Mouse (Mus musculus) embryonic facial prominence, embryonic 15.5 days (tissue): ENCODE measurements around the gene Gm20388. TPM values are rescaled to one million over a fixed set of nuclear protein-coding genes. Genes with fewer than 3 reads are reported as not detected.

Experiments
- ATAC-seq: fragments of 200-750 bp; cut with Nextera tagmentation; 2 replicates; pipeline ENCODE4 v1.8.0; 2017; ENCODE audit warnings: low read depth, moderate TSS enrichment; ENCODE audit not compliant: insufficient number of reproducible peaks, low FRiP score, low TSS enrichment
- H3K27ac ChIP-seq: fragments of 300-500 bp; sonication (generic); replicated peaks from 2 replicates; pipeline ENCODE4 v1.5.1; 2015; ENCODE audit warnings: mild to moderate bottlenecking, inconsistent platforms
- H3K27me3 ChIP-seq: fragments of 300-500 bp; sonication (generic); 2 replicates; pipeline ENCODE4 v1.6.1; 2015; ENCODE audit warnings: inconsistent platforms
- H3K36me3 ChIP-seq: fragments of 300-500 bp; sonication (generic); 2 replicates; pipeline ENCODE4 v1.6.1; 2015; ENCODE audit warnings: mild to moderate bottlenecking, inconsistent platforms
- H3K4me1 ChIP-seq: fragments of 300-500 bp; sonication (generic); 2 replicates; pipeline ENCODE4 v1.6.1; 2015; ENCODE audit warnings: inconsistent platforms
- H3K4me2 ChIP-seq: fragments of 300-500 bp; sonication (generic); replicated peaks from 2 replicates; pipeline ENCODE4 v1.6.1; 2015; ENCODE audit warnings: mild to moderate bottlenecking, inconsistent platforms
- H3K4me3 ChIP-seq: fragments of 300-500 bp; sonication (generic); replicated peaks from 2 replicates; pipeline ENCODE4 v1.5.1; 2015; ENCODE audit warnings: mild to moderate bottlenecking, inconsistent platforms
- H3K9ac ChIP-seq: fragments of 300-500 bp; sonication (generic); 2 replicates; pipeline ENCODE4 v1.6.1; 2015; ENCODE audit warnings: inconsistent platforms
- H3K9me3 ChIP-seq: fragments of 300-500 bp; sonication (generic); replicated peaks from 2 replicates; pipeline ENCODE4 v1.6.1; 2016; ENCODE audit warnings: inconsistent platforms
- WGBS: fragments of 180-500 bp; shearing (Covaris S2); methylation state at CpG from one replicate; pipeline ENCODE4 v1.1.7; 2015; 5-methylcytosine and 5-hydroxymethylcytosine counted together
- polyA plus RNA-seq: library from polyadenylated mRNA; unstranded; fragments of >200 nt; fragmentation: Nextera tagmentation; extraction: Ambion mirVana; gene quantifications from 2 replicates; pipeline ENCODE4 v1.2.1, GENCODE M21; 2015

Gm20388 gene
- polyA plus RNA-seq, 1 experiment from 2014 or later = 8.0 TPM

DNA sequence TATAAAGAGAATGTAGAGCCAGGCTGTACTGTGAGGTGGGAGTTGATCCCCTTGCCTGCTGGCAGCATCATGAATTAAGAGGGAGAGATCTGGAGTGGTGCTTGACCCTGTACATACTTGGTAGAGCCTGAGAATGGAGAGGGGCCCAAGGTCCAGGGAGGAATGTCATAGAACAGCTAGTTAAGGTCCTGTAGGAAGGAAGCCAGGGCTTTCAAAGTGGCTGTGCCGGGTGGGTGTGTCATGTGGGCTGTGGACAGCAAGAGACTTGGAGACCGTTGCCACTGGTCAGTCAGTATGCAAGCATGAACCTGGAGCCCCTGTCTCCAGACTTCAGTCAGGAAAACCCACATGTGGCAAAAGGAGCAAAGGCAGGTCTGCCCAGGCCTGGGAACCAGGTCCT is 2414.6 kb downstream of the Gm20388 start:
- Histone ChIP-seq H3K27ac (no peak overlapping the region), H3K36me3 (no peaks in the 10 kb centered on the region), H3K27me3 (no peaks in the 10 kb centered on the region), H3K9me3 (no peaks in the 10 kb centered on the region), H3K9ac (no peak overlapping the region), H3K4me3 (no peak overlapping the region), H3K4me1 (peaks cover 30% of the 10 kb centered on the region), H3K4me2 (no peak overlapping the region)
- no peak for ATAC-seq
- WGBS = 82% methylated on average over 2 of the region's 2 CpGs

- Histone ChIP-seq H3K4me3 (no peak overlapping the region), H3K4me2 (no peak overlapping the region), H3K36me3 (no peaks in the 10 kb centered on the region), H3K9me3 (no peaks in the 10 kb centered on the region), H3K9ac (no peak overlapping the region), H3K4me1 (peaks cover 29% of the 10 kb centered on the region), H3K27ac (no peak overlapping the region), H3K27me3 (no peaks in the 10 kb centered on the region)
- 42% methylated on average over 14 of the region's 14 CpGs for WGBS
- ATAC-seq = no peak
Observed at GRCm38 (mm10) chr8:122326114-122326542, 2415.5 kb downstream of the Gm20388 start.

DNA sequence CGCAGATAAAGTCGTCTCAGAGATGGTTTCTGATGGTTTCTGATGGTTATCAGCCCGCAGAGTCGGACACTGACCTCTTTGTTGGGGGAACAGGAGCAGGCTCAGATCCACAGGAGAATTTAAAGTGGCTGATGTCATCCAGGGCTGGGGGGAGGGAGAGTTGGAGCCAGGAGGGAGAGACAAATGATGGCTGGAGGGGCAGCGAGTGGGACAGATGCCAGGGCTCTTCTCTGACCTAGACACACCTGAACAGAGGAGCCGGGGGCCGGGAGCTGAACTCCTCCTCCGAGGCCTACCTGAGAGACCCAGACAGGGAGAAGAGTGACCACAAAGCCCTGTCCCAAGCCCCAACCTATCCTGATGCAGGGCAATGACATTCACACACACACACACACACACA is 2418.4 kb downstream of the Gm20388 start:
- 47% methylated on average over 6 of the region's 8 CpGs for WGBS
- Histone ChIP-seq H3K4me3 (no peak overlapping the region), H3K9me3 (no peaks in the 10 kb centered on the region), H3K4me2 (no peak overlapping the region), H3K9ac (no peak overlapping the region), H3K36me3 (peaks cover 1% of the 10 kb centered on the region; the same call in 1 of the 2 replicates), H3K27me3 (peaks cover 2% of the 10 kb centered on the region; the same call in 1 of the 2 replicates), H3K27ac (no peak overlapping the region), H3K4me1 (peaks cover 29% of the 10 kb centered on the region)
- ATAC-seq = no peak

- peaks cover 23% of the 10 kb centered on the region for H3K4me1 ChIP-seq
- no peaks in the 10 kb centered on the region for H3K9me3 ChIP-seq
- H3K27ac ChIP-seq = no peak overlapping the region
- no peak overlapping the region for H3K9ac ChIP-seq
- H3K4me3 ChIP-seq = no peak overlapping the region
- H3K36me3 ChIP-seq = peaks cover 8% of the 10 kb centered on the region; the same call in 1 of the 2 replicates
- ATAC-seq = no peak
- no peak overlapping the region for H3K4me2 ChIP-seq
- 76% methylated on average over 22 of the region's 22 CpGs for WGBS
- peaks cover 8% of the 10 kb centered on the region for H3K27me3 ChIP-seq
Observed at GRCm38 (mm10) chr8:122329553-122330239, 2419.1 kb downstream of the Gm20388 start.

DNA sequence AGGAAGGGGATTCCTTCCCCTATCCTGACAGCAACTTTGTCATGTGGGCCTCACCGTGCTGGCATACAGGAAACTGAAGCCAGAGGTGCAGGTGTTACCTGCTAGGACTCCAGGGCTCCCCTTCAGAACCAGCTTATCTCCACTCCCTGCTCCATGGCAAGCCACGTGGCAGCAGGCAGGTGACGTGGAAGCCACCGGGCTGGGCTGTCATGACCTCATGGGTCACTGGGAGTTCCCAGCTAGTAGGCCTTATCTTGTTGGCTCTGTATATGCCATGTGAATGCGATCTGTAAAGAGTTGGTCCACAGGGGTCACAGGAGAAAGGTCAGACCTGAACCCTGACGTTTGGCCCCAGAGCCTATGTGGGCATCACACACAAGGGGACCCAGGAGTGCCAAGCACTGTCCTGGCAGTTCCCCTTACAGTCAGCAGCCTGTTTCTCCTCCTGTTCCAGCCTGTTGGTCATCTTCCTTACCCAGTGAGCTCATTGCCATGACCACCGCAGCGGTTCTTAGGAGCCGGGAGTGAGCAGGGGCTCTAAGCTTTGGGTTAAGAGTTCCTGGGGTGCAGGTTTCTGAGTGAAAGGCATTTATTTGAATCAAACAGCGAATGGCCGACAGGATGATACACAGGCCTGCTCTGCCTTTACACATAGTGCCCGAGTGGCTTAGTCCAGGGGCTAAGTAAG is 2419.9 kb downstream of the Gm20388 start:
- H3K27ac ChIP-seq = peak overlapping the region; percentile 55
- no peaks in the 10 kb centered on the region for H3K9me3 ChIP-seq
- no peak overlapping the region for H3K9ac ChIP-seq
- peaks cover 17% of the 10 kb centered on the region for H3K27me3 ChIP-seq
- peaks cover 10% of the 10 kb centered on the region; the same call in 1 of the 2 replicates for H3K36me3 ChIP-seq
- H3K4me2 ChIP-seq = no peak overlapping the region
- peaks cover 25% of the 10 kb centered on the region for H3K4me1 ChIP-seq
- ATAC-seq = no peak
- 81% methylated on average over 12 of the region's 12 CpGs for WGBS
- no peak overlapping the region for H3K4me3 ChIP-seq

- ATAC-seq = no peak
- Histone ChIP-seq H3K27ac (peak overlapping the region; percentile 55), H3K36me3 (peaks cover 10% of the 10 kb centered on the region; the same call in 1 of the 2 replicates), H3K27me3 (peaks cover 23% of the 10 kb centered on the region), H3K9ac (no peak overlapping the region), H3K9me3 (no peaks in the 10 kb centered on the region), H3K4me2 (no peak overlapping the region), H3K4me1 (peaks cover 25% of the 10 kb centered on the region), H3K4me3 (no peak overlapping the region)
- 60% methylated on average over 3 of the region's 3 CpGs for WGBS
Observed at GRCm38 (mm10) chr8:122331134-122331523, 2420.5 kb downstream of the Gm20388 start.

DNA sequence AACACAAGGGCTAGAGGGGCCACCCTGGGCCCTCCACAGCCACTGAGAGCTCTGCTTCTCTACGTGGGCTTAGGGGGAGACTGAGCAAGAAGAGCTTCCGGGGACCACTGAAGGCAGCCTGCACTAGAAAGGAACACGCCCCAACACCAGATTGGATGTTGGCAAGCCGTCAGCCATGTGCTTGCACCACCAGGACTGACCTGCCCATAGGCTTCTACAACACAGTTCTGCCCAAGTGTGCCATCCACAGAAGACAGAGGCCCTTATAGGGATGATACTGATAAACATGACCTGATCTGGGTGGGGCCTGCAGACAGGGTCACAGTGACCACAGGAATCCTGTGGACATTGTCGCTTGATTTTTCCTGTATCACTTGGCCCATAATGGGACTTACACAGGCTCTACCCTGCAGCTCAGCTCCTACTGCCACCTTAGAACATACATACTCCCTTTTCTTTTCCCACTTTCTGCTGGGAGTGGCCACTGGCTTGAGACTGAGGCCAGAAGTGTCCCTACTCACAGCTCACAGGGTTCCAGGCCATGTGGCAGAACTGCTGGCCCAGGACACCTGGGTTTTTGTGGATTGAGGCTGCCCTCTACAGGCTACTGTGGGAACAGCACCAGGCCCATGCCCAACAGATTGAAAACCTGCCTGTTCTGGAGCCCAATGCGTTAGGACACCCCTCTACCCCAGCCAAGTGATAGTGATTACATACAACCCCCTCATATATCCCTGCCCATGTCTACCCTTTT is 2422.3 kb downstream of the Gm20388 start:
- peaks cover 40% of the 10 kb centered on the region for H3K27me3 ChIP-seq
- H3K4me3 ChIP-seq = no peak overlapping the region
- H3K4me1 ChIP-seq = peaks cover 31% of the 10 kb centered on the region
- no peak overlapping the region for H3K9ac ChIP-seq
- H3K27ac ChIP-seq = no peak overlapping the region
- H3K9me3 ChIP-seq = no peaks in the 10 kb centered on the region
- peaks cover 10% of the 10 kb centered on the region; the same call in 1 of the 2 replicates for H3K36me3 ChIP-seq
- ATAC-seq = no peak
- WGBS = 74% methylated on average over 6 of the region's 6 CpGs
- H3K4me2 ChIP-seq = no peak overlapping the region

DNA sequence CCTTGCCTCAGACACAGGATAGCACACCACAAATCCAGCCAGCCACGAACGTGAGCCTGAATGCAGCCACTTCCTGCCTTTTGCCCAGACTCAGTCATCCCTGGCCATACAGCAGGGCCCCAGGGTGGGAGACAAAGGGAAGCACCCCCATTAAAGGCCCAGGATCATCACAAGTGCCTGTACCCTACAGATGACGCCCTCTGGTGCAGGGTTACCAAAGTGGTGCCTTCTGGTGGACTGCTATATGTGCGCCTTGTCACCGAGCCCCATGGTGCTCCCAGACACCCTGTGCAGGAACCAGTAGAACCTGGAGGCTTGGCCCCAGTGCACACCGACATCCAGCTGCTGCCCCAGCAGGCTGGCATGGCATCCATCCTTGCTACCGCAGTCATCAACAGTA is 2422.9 kb downstream of the Gm20388 start:
- Histone ChIP-seq H3K27me3 (peaks cover 46% of the 10 kb centered on the region), H3K27ac (no peak overlapping the region), H3K9ac (no peak overlapping the region), H3K36me3 (peaks cover 10% of the 10 kb centered on the region; the same call in 1 of the 2 replicates), H3K4me3 (no peak overlapping the region), H3K4me1 (peaks cover 31% of the 10 kb centered on the region), H3K9me3 (no peaks in the 10 kb centered on the region), H3K4me2 (no peak overlapping the region)
- ATAC-seq = no peak
- WGBS = 79% methylated on average over 7 of the region's 7 CpGs

DNA sequence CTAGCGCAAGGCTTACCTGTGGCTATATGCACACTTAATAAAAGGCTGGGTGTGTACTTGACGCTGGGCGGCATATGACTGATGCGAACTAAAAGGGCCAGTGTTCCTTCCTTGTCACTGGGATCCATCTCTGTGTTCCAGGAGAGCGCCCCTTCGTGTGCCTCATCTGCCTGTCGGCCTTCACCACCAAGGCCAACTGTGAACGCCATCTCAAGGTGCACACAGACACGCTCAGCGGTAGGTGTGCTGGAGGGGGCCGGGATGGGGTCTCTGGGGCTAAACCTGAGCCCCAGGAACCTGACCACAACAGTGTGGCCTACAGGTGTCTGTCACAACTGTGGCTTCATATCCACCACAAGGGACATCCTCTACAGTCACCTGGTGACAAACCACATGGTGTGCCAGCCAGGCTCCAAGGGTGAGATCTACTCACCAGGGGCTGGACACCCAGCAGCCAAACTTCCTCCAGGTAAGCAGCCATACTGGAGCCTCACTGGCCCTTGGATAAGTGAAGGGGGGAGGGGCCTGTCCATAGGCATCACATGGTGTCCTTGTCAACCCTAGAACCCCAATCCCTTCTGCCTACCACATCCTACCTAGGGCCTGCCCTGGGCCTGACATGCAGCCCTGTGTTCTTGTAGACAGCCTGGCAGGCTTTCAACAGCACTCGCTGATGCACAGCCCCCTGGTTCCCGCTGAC is 2424.3 kb downstream of the Gm20388 start:
- H3K4me3 ChIP-seq = 0 out of 2 replicates have a peak overlapping the region, but pooled peaks have one; percentile 52
- no peaks in the 10 kb centered on the region for H3K9me3 ChIP-seq
- WGBS = 86% methylated on average over 13 of the region's 13 CpGs
- no peak overlapping the region for H3K9ac ChIP-seq
- H3K27me3 ChIP-seq = peaks cover 52% of the 10 kb centered on the region
- H3K36me3 ChIP-seq = peaks cover 10% of the 10 kb centered on the region; the same call in 1 of the 2 replicates
- no peak overlapping the region; the same call in 1 of the 2 replicates for H3K4me2 ChIP-seq
- H3K27ac ChIP-seq = no peak overlapping the region
- peaks cover 29% of the 10 kb centered on the region for H3K4me1 ChIP-seq
- ATAC-seq = no peak

DNA sequence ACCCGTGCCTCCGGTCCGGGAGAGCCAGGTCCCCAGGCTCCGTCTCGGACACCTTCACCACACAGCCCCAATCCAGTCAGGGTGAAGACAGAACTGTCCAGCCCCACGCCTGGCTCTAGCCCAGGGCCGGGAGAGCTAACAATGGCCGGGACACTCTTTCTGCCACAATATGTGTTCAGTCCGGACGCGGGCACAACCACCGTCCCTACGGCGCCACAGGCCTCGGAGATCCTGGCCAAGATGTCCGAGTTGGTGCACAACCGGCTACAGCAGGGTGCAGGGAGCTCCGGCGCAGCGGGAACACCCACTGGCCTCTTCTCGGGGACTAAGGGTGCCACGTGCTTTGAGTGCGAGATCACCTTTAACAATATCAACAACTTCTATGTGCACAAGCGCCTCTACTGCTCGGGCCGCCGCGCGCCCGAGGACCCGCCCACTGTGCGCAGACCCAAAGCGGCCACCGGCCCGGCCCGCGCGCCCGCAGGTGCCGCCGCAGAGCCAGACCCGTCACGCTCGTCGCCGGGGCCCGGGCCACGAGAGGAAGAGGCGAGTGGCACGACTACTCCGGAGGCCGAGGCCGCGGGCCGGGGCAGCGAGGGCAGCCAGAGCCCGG is 2425.1 kb downstream of the Gm20388 start:
- H3K27me3 ChIP-seq = peaks cover 52% of the 10 kb centered on the region
- peak overlapping the region; percentile 52 for H3K4me3 ChIP-seq
- H3K36me3 ChIP-seq = peaks cover 10% of the 10 kb centered on the region; the same call in 1 of the 2 replicates
- H3K4me2 ChIP-seq = peak overlapping the region; percentile 90
- H3K9ac ChIP-seq = peak overlapping the region; percentile 21
- peak; percentile 19; the same call in 1 of the 2 replicates for ATAC-seq
- no peaks in the 10 kb centered on the region for H3K9me3 ChIP-seq
- WGBS = 16% methylated on average over 57 of the region's 57 CpGs
- H3K4me1 ChIP-seq = peaks cover 26% of the 10 kb centered on the region
- H3K27ac ChIP-seq = no peak overlapping the region
